Mouse (Mus musculus) embryonic facial prominence, embryonic 10.5 days (tissue): ENCODE measurements at regions not wholly inside any gene's neighbourhood (a gene's known extent, or its start where the extent isn't known, plus 50 kb on each side); places are given as distances from the start of the nearest gene placed in this dataset.
"Not testable (repeated sequence)": the region's sequence is repeated elsewhere in the genome, so short reads cannot be mapped to it uniquely, and the experiment has no call there.

ENCODE experiments used
- DNase-seq: peaks from one replicate; pipeline ENCODE4 v3.0.0-alpha.2; 2017; ENCODE audit warnings: low spot score
- H3K27ac ChIP-seq: fragments of 300-500 bp; sonication (generic); replicated peaks from 2 replicates; pipeline ENCODE4 v1.5.1; 2016; ENCODE audit warnings: mild to moderate bottlenecking
- H3K27me3 ChIP-seq: fragments of 300-500 bp; sonication (generic); replicated peaks from 2 replicates; pipeline ENCODE4 v1.6.1; 2016; ENCODE audit warnings: low read depth, mild to moderate bottlenecking; ENCODE audit not compliant: poor library complexity, severe bottlenecking
- H3K36me3 ChIP-seq: fragments of 300-500 bp; sonication (generic); replicated peaks from 2 replicates; pipeline ENCODE4 v1.6.1; 2016; ENCODE audit warnings: mild to moderate bottlenecking, moderate library complexity
- H3K4me1 ChIP-seq: fragments of 300-500 bp; sonication (generic); 2 replicates; pipeline ENCODE4 v1.6.1; 2016
- H3K4me3 ChIP-seq: fragments of 300-500 bp; sonication (generic); 2 replicates; pipeline ENCODE4 v1.5.1; 2016; ENCODE audit warnings: mild to moderate bottlenecking, moderate library complexity
- H3K9me3 ChIP-seq: fragments of 300-500 bp; sonication (generic); 2 replicates; pipeline ENCODE4 v1.6.1; 2016; ENCODE audit warnings: mild to moderate bottlenecking
- WGBS: fragments of 180-500 bp; shearing (Covaris S2); methylation state at CpG from one replicate; pipeline ENCODE4 v1.1.7; 2016; 5-methylcytosine and 5-hydroxymethylcytosine counted together

DNA sequence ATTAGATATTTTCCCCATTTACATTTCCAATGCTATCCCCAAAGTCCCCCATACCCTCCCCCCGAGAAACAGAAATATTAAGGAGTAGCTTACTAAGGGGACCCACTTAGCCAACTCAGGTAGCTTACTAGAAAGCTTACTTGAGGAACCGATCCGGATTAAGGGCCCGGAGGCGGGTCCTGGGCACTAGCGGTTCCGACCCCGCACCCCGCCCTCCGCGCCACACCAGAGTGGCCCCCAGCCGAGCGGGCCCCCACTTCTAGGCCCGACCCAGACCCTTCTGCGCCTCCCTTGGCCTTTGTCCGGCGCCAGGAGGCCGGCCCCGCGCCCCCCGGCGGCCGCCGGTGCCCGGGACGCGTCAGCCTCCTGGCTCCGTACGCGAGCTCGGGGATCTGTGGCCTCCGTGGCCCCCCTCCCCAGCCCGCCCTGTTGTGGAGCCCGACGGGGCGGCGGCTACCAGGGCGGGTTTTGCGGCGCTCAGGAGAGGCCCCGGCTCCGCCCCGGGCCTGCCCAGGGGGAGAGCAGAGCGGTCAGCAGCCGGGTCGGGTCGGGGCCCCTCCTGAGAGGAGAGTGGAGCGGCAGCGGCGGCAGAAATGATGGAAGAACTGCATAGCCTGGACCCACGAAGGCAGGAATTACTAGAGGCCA is 106.5 kb downstream of the Zfp600 start:
- Histone ChIP-seq H3K27ac (peak overlapping the region; percentile 19; the same call in 1 of the 2 replicates), H3K4me3 (peak overlapping the region; percentile 46)
- H3K9me3 ChIP-seq, result not testable (repeated sequence)

GRCm38 (mm10) chr4:146263790-146264189 is 107.2 kb downstream of the Zfp600 start:
- not testable (repeated sequence) for H3K4me1 ChIP-seq, H3K27me3 ChIP-seq, H3K9me3 ChIP-seq, DNase-seq, H3K36me3 ChIP-seq, H3K27ac ChIP-seq, H3K4me3 ChIP-seq
- 67% methylated on average over 4 of the region's 5 CpGs for WGBS

More for the DNA sequence above, 106.5 kb downstream of the Zfp600 start:
- 5% methylated on average over 50 of the region's 51 CpGs for WGBS
- H3K4me1 ChIP-seq, H3K27me3 ChIP-seq, H3K36me3 ChIP-seq: not testable (repeated sequence)
- DNase-seq, result peak; percentile 31

DNA sequence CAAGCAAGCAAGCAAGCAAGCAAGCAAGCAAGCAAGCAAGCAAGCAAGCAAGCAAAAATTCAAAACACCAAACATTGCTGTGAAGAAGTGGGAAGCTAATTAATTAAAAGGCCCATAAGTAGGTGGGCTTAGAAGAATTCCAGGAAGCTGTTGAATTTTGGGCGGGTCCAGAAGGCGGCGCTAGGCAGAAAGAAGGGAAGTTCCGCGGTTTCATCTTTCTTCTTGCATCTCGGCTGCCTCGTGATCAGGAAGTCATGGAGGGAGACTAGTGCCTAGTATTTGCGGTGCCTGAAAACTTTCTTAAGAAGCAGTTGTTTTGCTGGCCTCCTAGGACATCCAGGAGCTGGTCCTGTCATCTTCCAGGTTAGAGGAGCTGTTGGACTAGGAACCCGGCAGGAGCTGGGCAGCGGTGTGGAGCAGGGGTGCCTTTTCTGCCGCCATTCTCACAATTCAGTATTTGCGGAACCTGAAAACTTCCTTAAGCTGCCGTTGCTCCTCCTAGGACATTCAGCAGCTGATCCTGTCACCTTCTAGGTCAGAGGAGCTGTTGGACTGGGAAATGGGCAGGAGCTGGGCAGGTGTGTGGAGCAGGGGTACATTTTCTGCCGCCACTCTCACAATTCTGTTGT is 113.6 kb downstream of the Zfp600 start:
- DNase-seq, H3K27me3 ChIP-seq, H3K9me3 ChIP-seq, H3K27ac ChIP-seq, H3K4me3 ChIP-seq, H3K36me3 ChIP-seq, H3K4me1 ChIP-seq: not testable (repeated sequence)
- WGBS, result no CpG with 5 or more reads among the region's 14 CpGs
